11 mouse cellular contexts compared by ENCODE assay signal in genomic region chr9:47123113-47123512, GRCm38 (mm10).
DNase-seq lines count a peak whose midpoint lies in the region; ATAC-seq and TF ChIP-seq lines count a peak whose summit lies in the region.
"Had no signal": no experiment of that assay in that cellular context is flagged by ENCODE, and none has a peak within 500 bp of the region (broad histone marks: within the 10 kb centered on the region; RNA-seq: fewer than 3 reads in every experiment).

No protein-coding gene starts in this region.

- H3K27ac ChIP-seq in hindbrain, postnatal 0 days: no peak overlapping the region
- H3K27ac ChIP-seq in hindbrain, embryonic 11.5 days (ENCODE audit: low read depth, low read length): no peak overlapping the region
- H3K27ac ChIP-seq: embryonic facial prominence, embryonic 12.5 days; kidney, postnatal 0 days had no signal

- H3K9ac ChIP-seq in hindbrain, postnatal 0 days (replicated peaks; ENCODE audit: low read length): no peak overlapping the region
- H3K9ac ChIP-seq in hindbrain, embryonic 11.5 days (ENCODE audit: low read depth, low read length): no peak overlapping the region
- H3K9ac ChIP-seq: embryonic facial prominence, embryonic 12.5 days had no signal

- H3K4me1 ChIP-seq in hindbrain, postnatal 0 days (ENCODE audit: insufficient read depth, low read length): no peaks in the 10 kb centered on the region
- H3K4me1 ChIP-seq in hindbrain, embryonic 11.5 days (replicated peaks; ENCODE audit: control insufficient read depth, insufficient read depth, low read length): no peaks in the 10 kb centered on the region
- H3K4me1 ChIP-seq: embryonic facial prominence, embryonic 12.5 days had no signal

- H3K4me2 ChIP-seq in hindbrain, postnatal 0 days (ENCODE audit: low read depth, low read length): no peak overlapping the region
- H3K4me2 ChIP-seq in hindbrain, embryonic 11.5 days (replicated peaks; ENCODE audit: low read depth, low read length): no peak overlapping the region
- H3K4me2 ChIP-seq: embryonic facial prominence, embryonic 12.5 days had no signal

- DNase-seq in hindbrain, postnatal 0 days (ENCODE audit: low spot score): peak; percentile 85
- DNase-seq in hindbrain, embryonic 11.5 days (ENCODE audit: low spot score): no peak
- peak; percentile 11 for DNase-seq in right cerebral cortex, postnatal 4 days
- DNase-seq in right cerebral cortex, adult 2 months (ENCODE audit: low spot score in 2 of 2): no peak
- peak; percentile 56 for DNase-seq in cerebellum, adult 9-11 months
- DNase-seq in frontal cortex, postnatal 10 days (ENCODE audit: low spot score in 2 of 2): no peak
- DNase-seq in thymus, postnatal 4 days: no peak
- DNase-seq: heart, adult 18-20 months; layer of hippocampus, adult 9-11 months had no signal

- H3K27me3 ChIP-seq in hindbrain, postnatal 0 days (ENCODE audit: insufficient read depth, low read length): no peaks in the 10 kb centered on the region
- no peaks in the 10 kb centered on the region for H3K27me3 ChIP-seq in hindbrain, embryonic 11.5 days (ENCODE audit: control insufficient read depth, insufficient read depth, low read length)
- H3K27me3 ChIP-seq: embryonic facial prominence, embryonic 12.5 days had no signal

- 46% methylated on average over 2 of the region's 2 CpGs for WGBS in hindbrain, postnatal 0 days
- WGBS in hindbrain, embryonic 11.5 days: 90% methylated on average over 2 of the region's 2 CpGs

- TF ChIP-seq CTCF in hindbrain, postnatal 0 days (IDR thresholded peaks at IDR 0.05; ENCODE audit: low read depth): no peak

- ATAC-seq in hindbrain, postnatal 0 days: peak; percentile 81
- no peak for ATAC-seq in hindbrain, embryonic 11.5 days (ENCODE audit: low FRiP score)

- H3K9me3 ChIP-seq in hindbrain, postnatal 0 days (ENCODE audit: low read length): no peaks in the 10 kb centered on the region
- no peaks in the 10 kb centered on the region for H3K9me3 ChIP-seq in hindbrain, embryonic 11.5 days (ENCODE audit: control insufficient read depth, low read length)
- H3K9me3 ChIP-seq: embryonic facial prominence, embryonic 12.5 days had no signal

- H3K4me3 ChIP-seq in hindbrain, postnatal 0 days (ENCODE audit: low read length): no peak overlapping the region
- H3K4me3 ChIP-seq in hindbrain, embryonic 11.5 days (ENCODE audit: low read depth, low read length): no peak overlapping the region
- H3K4me3 ChIP-seq: embryonic facial prominence, embryonic 12.5 days had no signal

- no peaks in the 10 kb centered on the region for H3K36me3 ChIP-seq in hindbrain, postnatal 0 days (ENCODE audit: insufficient read depth, low read length)
- no peaks in the 10 kb centered on the region for H3K36me3 ChIP-seq in hindbrain, embryonic 11.5 days (ENCODE audit: control insufficient read depth, insufficient read depth, low read length)
- H3K36me3 ChIP-seq: embryonic facial prominence, embryonic 12.5 days had no signal

Comparison
In these comparisons a context has a peak if more than half of its experiments do, and no peak if none do; other contexts are left out.
1. DNase-seq: peak in hindbrain, postnatal 0 days (single experiment), right cerebral cortex, postnatal 4 days (single experiment) and cerebellum, adult 9-11 months (single experiment); none in hindbrain, embryonic 11.5 days (single experiment), right cerebral cortex, adult 2 months (0 of 2), frontal cortex, postnatal 10 days (0 of 2) and thymus, postnatal 4 days (single experiment).